Mouse (Mus musculus) C2C12 (cell line): ENCODE results near the gene Rbpj. TPM values are rescaled to one million over a fixed set of nuclear protein-coding genes. Genes with fewer than 3 reads are reported as not detected.

Source experiments
- H3K27me3 ChIP-seq: one replicate; pipeline ENCODE4 v1.6.1; 2011; ENCODE audit not compliant: control insufficient read depth, insufficient read depth, insufficient read length
- H3K36me3 ChIP-seq: one replicate; pipeline ENCODE4 v1.6.1; 2011; ENCODE audit not compliant: control insufficient read depth, insufficient read depth
- H3K4me3 ChIP-seq: one replicate; pipeline ENCODE4 v1.5.1; 2011; ENCODE audit warnings: mild to moderate bottlenecking, control low read depth; ENCODE audit not compliant: poor library complexity, insufficient read depth, severe bottlenecking
- H3K79me2 ChIP-seq: one replicate; pipeline ENCODE4 v1.6.1; 2011; ENCODE audit not compliant: control insufficient read depth, insufficient read depth
- H3K79me3 ChIP-seq: one replicate; pipeline ENCODE4 v1.6.1; 2011; ENCODE audit warnings: low read depth, control low read depth
- H3ac ChIP-seq: one replicate; pipeline ENCODE3; 2011; ENCODE audit warnings: low read depth; ENCODE audit not compliant: control insufficient read depth, insufficient read length
- CEBPB ChIP-seq: IDR thresholded peaks from one replicate; pipeline ENCODE4 v1.6.1; 2011; ENCODE audit warnings: low read depth, mild to moderate bottlenecking, control low read depth, moderate library complexity
- CTCF ChIP-seq: IDR thresholded peaks from one replicate; pipeline ENCODE4 v1.5.1; 2011; ENCODE audit not compliant: control insufficient read depth, insufficient read depth, insufficient read length
- FOSL1 ChIP-seq: IDR thresholded peaks from one replicate; pipeline ENCODE4 v1.8.0; 2011; ENCODE audit warnings: mild to moderate bottlenecking, low read length; ENCODE audit not compliant: poor library complexity, insufficient read depth, severe bottlenecking
- MAX ChIP-seq: IDR thresholded peaks from one replicate; pipeline ENCODE4 v1.6.1; 2011; ENCODE audit warnings: mild to moderate bottlenecking, control low read depth
- MYOD1 ChIP-seq: IDR thresholded peaks from one replicate; pipeline ENCODE4 v1.6.1; 2011; ENCODE audit warnings: low read depth; ENCODE audit not compliant: control insufficient read depth, insufficient read length
- MYOG ChIP-seq: IDR thresholded peaks from one replicate; pipeline ENCODE4 v1.6.1; 2011; ENCODE audit not compliant: control insufficient read depth, insufficient read length; ENCODE audit errors: extremely low read depth
- USF1 ChIP-seq: IDR thresholded peaks from one replicate; pipeline ENCODE4 v1.6.1; 2011; ENCODE audit warnings: low read depth, mild to moderate bottlenecking, control low read depth, moderate library complexity
- long read RNA-seq, 2 experiments: library from polyadenylated mRNA; unstranded; transcript quantifications; one replicate each; pipeline ENCODE4 v2.0.0; 2019 to 2020
- polyA plus RNA-seq: library from polyadenylated mRNA; unstranded; fragments of >200 nt; fragmentation: generic; extraction: Trizol; gene quantifications from one replicate; pipeline ENCODE4 v1.2.1, GENCODE M21; 2012; ENCODE audit warnings: missing spikeins

The Rbpj gene
- 8.1 TPM for polyA plus RNA-seq
- long read RNA-seq, experiment 1, full-length matches to known transcripts, result 5 of 11 reads
- long read RNA-seq, experiment 1, partial matches to known transcripts, result 1 of 11 reads
- long read RNA-seq, experiment 1, other reads (novel, unspliced or antisense), result 5 of 11 reads
- long read RNA-seq, experiment 2, full-length matches to known transcripts, result 75 of 99 reads
- long read RNA-seq, experiment 2, partial matches to known transcripts, result 17 of 99 reads
- long read RNA-seq, experiment 2, other reads (novel, unspliced or antisense), result 7 of 99 reads

DNA sequence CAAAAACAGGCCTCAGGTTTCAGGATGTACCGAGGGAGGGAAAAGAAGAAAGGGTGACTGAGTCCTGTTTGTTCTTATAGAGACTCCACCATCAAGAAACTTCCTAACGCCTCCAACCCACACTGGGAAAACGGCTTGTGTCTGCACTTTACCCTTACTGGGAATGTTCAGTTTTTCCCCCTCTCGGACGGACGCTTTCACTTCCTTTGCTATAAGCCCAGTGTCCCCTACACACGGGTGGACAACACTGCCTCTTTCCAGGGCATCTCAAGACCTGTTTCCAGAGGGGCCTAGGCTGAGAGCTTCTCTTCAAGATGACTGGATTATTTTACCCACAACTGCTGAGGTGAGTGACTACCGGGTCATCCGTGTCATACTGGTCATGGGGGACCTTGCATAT, at the start of gene Rbpj:
Rbpj (plus strand) TSS at position 270 of the 400 bp plus-strand sequence.
- no peaks in the 10 kb centered on the region for H3K79me2 ChIP-seq
- H3K36me3 ChIP-seq, result no peaks in the 10 kb centered on the region
- no peak within 1 kb of the TSS for H3ac ChIP-seq
- H3K79me3 ChIP-seq, result no peaks in the 10 kb centered on the region
- H3K27me3 ChIP-seq, result no peaks in the 10 kb centered on the region
- TF ChIP-seq FOSL1 (no peak), CTCF (no peak), MAX (no peak)
- H3K4me3 ChIP-seq, result no peak within 1 kb of the TSS

DNA sequence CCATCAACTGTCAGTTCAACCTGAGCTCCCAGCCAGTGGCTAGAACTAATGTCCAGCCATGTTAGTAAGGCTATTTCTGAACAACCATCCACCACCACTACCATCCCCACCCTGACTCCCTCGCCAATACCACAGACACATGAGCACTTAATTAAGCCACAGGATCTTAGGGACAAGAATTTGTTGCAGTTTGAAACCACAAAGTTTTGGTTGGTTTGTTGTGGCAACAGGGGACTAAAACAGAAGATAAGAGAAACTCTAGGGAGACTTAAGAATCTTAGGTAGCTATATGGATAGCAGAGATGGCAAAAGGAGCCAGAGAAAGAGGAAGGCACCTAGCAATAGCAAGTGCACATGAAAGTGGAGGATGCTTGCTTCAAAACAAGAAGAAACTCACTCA, 45.2 kb upstream of the Rbpj start:
- Histone ChIP-seq H3K27me3 (no peaks in the 10 kb centered on the region), H3K79me3 (no peaks in the 10 kb centered on the region), H3ac (no peak overlapping the region), H3K4me3 (no peak overlapping the region), H3K36me3 (no peaks in the 10 kb centered on the region), H3K79me2 (no peaks in the 10 kb centered on the region)
- TF ChIP-seq MYOD1 (no peak), CEBPB (no peak), USF1 (no peak), MAX (no peak)

DNA sequence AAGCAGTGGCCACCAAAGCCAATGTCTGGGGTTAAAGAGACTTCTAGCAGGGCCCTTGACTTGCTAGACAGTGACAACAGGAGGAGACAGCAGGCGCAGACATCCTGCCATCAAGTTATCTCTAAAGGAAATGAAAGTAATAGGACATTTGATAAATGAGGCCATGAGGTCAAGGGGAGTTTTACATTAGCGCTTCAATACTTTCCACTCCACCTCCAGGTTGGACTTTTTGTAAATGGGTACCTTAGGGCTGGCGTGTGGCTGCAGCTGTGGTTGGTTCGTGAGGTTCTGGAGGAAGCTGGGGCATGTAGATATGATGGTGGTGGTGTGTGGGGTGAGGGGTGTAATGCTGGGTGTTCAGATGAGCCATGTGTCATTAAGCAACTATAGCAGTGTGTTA, 44.7 kb upstream of the Rbpj start:
- Histone ChIP-seq H3K36me3 (no peaks in the 10 kb centered on the region), H3K27me3 (no peaks in the 10 kb centered on the region), H3K79me2 (no peaks in the 10 kb centered on the region), H3K79me3 (no peaks in the 10 kb centered on the region), H3ac (no peak overlapping the region), H3K4me3 (no peak overlapping the region)
- TF ChIP-seq USF1 (no peak), CTCF (no peak), MYOG (no peak), MYOD1 (no peak), CEBPB (no peak), MAX (no peak), FOSL1 (no peak)

DNA sequence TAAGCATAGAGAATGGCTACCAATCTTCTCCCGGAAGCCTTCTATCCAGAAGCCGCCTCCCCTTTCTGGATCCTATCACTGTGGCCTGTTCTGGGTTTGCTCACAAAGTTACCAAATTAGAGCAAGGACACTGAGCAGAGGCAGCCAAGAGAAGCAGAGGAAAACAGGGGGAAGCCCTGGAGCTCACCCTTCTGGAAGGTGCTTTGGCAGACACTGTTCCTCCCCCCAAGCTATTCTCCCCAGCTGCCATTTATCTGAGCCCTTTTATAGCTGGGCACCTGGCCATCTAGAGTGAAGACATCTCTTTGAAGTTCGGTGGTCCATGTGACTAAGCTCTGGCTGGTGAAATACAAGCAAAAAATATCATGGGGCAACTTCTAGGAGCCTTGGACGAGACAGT, 38.5 kb upstream of the Rbpj start:
- H3K36me3 ChIP-seq, result no peaks in the 10 kb centered on the region
- no peaks in the 10 kb centered on the region for H3K79me3 ChIP-seq
- no peaks in the 10 kb centered on the region for H3K79me2 ChIP-seq
- H3ac ChIP-seq, result no peak overlapping the region
- no peaks in the 10 kb centered on the region for H3K27me3 ChIP-seq
- no peak for TF ChIP-seq CTCF
- TF ChIP-seq MYOD1, result no peak
- TF ChIP-seq USF1, result no peak
- no peak overlapping the region for H3K4me3 ChIP-seq

DNA sequence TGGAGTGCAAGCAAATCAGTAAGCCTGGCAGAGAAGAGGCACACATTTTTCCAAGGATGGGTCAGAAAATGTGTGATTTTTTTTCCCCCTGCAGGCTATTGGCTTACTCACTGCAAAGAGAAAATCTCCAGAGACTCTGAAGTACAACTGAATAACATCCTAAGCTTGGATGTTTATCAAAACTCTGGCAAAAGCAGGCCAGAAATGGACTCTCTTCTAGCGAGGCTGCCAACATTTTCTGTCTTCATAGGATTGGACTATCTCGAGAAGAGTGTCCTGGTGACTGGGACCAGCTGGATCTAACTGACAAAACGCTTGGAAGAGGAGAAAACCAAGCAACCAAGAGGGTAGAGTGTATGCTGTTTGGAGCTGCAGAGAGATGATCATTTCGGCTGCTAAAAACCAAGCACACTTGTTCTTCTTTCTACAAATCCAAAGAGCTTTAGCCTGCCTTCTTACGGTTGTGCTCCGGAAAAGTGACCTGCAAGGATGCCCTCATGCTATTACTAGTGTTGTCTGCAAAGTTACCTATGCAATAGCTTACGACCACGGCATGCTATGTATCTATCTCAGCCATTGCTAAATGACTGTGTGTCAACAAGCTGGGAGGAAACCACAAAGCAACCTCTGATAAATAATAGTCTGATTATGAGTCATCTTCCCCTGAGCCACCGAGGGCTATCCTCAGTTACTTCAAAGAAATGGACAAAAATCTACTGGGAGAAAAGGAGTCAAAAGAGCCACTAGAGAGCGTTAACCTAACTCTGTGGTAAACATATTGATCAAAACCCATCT, 36.1 kb upstream of the Rbpj start:
- no peaks in the 10 kb centered on the region for H3K79me3 ChIP-seq
- no peaks in the 10 kb centered on the region for H3K36me3 ChIP-seq
- TF ChIP-seq MAX, result no peak
- TF ChIP-seq FOSL1, result peak; percentile 65
- peak; percentile 83 for TF ChIP-seq CEBPB
- H3K27me3 ChIP-seq, result no peaks in the 10 kb centered on the region
- H3ac ChIP-seq, result no peak overlapping the region
- H3K4me3 ChIP-seq, result no peak overlapping the region
- H3K79me2 ChIP-seq, result no peaks in the 10 kb centered on the region

DNA sequence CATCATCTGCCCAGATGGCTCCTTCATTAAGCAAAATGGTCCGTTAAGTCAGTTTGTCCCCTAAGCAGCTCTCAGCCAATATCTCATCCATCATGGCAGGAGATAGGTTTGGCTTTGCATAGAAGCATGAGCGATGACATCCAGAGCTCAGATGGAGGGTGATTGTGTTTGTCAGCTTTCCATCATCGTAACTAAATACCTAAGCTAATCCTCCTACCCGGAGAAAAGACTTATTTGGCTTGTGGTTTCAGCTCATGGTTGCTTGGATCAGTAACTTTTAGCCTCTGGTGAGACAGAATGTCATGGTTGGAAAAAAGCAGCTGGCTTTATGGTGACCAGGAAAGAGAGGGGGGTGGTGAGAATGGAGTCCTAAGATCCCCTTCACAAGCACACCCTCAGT, 33.5 kb upstream of the Rbpj start:
- Histone ChIP-seq H3K27me3 (no peaks in the 10 kb centered on the region), H3ac (no peak overlapping the region), H3K79me3 (no peaks in the 10 kb centered on the region), H3K36me3 (no peaks in the 10 kb centered on the region), H3K79me2 (no peaks in the 10 kb centered on the region), H3K4me3 (no peak overlapping the region)
- TF ChIP-seq FOSL1, result no peak
- no peak for TF ChIP-seq CTCF
- no peak for TF ChIP-seq USF1
- no peak for TF ChIP-seq CEBPB
- no peak for TF ChIP-seq MYOD1
- TF ChIP-seq MYOG, result no peak
- no peak for TF ChIP-seq MAX
